Mouse (Mus musculus) heart, embryonic 16.5 days (tissue): ENCODE results near the gene Rpl31. TPM values are rescaled to one million over a fixed set of nuclear protein-coding genes. Genes with fewer than 3 reads are reported as not detected.

Source experiments
- ATAC-seq: fragments of 200-750 bp; cut with Nextera tagmentation; replicated peaks from 2 replicates; pipeline ENCODE4 v1.8.0; 2017; ENCODE audit warnings: moderate number of reproducible peaks; ENCODE audit not compliant: insufficient read depth, low FRiP score; ENCODE audit errors: extremely low read depth
- H3K27ac ChIP-seq: fragments of 300-500 bp; sonication (generic); 2 replicates; pipeline ENCODE4 v1.5.1; 2014; ENCODE audit warnings: mild to moderate bottlenecking, low read length, control low read depth, moderate library complexity
- H3K27me3 ChIP-seq: fragments of 300-500 bp; sonication (generic); 2 replicates; pipeline ENCODE4 v1.6.1; 2014; ENCODE audit warnings: low read length, mixed read lengths; ENCODE audit not compliant: control insufficient read depth, insufficient read depth
- H3K36me3 ChIP-seq: fragments of 300-500 bp; sonication (generic); 2 replicates; pipeline ENCODE4 v1.6.1; 2014; ENCODE audit not compliant: control insufficient read depth, insufficient read depth
- H3K4me1 ChIP-seq: fragments of 300-500 bp; sonication (generic); 2 replicates; pipeline ENCODE4 v1.6.1; 2014; ENCODE audit warnings: low read length, mixed read lengths; ENCODE audit not compliant: control insufficient read depth, insufficient read depth
- H3K4me2 ChIP-seq: fragments of 300-500 bp; sonication (generic); 2 replicates; pipeline ENCODE4 v1.6.1; 2014; ENCODE audit warnings: low read depth, mild to moderate bottlenecking, control low read depth, low read length
- H3K4me3 ChIP-seq: fragments of 300-500 bp; sonication (generic); 2 replicates; pipeline ENCODE4 v1.5.1; 2014; ENCODE audit warnings: mild to moderate bottlenecking, control low read depth, low read length
- H3K9ac ChIP-seq: fragments of 300-500 bp; sonication (generic); 2 replicates; pipeline ENCODE4 v1.6.1; 2014; ENCODE audit warnings: low read length, control low read depth
- H3K9me3 ChIP-seq: fragments of 300-500 bp; sonication (generic); replicated peaks from 2 replicates; pipeline ENCODE4 v1.6.1; 2016; ENCODE audit warnings: low read length; ENCODE audit not compliant: control insufficient read depth
- WGBS: fragments of 180-500 bp; shearing (Covaris S2); extraction: QIAGEN DNeasy Blood & Tissue Kit; methylation state at CpG from one replicate; pipeline ENCODE4 v1.1.7; 2014; 5-methylcytosine and 5-hydroxymethylcytosine counted together
- polyA plus RNA-seq: library from polyadenylated mRNA; unstranded; fragments of >200 nt; fragmentation: Nextera tagmentation; extraction: Ambion mirVana; gene quantifications from 2 replicates; pipeline ENCODE4 v1.2.1, GENCODE M21; 2015

Gene Rpl31
- polyA plus RNA-seq, 1 experiment from 2014 or later, result 254 TPM

DNA sequence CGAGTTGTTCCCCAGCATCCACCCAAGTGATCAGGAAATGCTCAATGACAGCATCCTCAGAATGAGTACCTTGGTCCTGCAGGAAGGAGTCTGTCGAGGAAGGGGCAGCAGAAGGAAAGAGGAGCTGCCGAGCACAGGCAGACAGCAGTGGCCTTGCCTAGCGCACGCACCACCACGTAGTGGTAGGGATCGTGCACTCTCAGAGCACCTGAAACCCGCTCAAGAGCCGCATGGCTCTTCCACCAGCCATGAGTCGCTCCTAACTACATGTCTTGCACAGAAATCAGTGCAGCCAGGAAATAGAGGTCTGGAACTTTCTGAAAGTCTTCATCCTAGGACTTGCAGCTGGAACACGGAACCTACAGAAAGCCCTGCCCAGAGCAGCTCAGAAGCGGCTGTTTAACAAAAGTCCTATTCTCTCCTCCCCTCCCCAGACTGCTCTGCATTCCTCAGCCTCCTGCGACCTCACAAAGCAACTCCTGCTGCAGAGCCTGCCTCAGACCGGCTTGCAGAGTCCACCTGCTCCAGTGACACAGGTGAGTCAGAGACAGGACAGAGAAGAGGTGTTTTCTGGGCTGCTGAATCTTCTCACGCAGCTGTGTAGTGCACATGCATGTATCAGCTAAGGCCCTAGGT lies 32.0 kb upstream of the Rpl31 start:
- Histone ChIP-seq H3K27me3 (peaks cover 5% of the 10 kb centered on the region; the same call in 1 of the 2 replicates), H3K4me2 (peak overlapping the region; percentile 6; the same call in 1 of the 2 replicates), H3K4me1 (peaks cover 29% of the 10 kb centered on the region), H3K4me3 (no peak overlapping the region), H3K36me3 (no peaks in the 10 kb centered on the region), H3K27ac (no peak overlapping the region), H3K9ac (peak overlapping the region; percentile 22; the same call in 1 of the 2 replicates), H3K9me3 (no peaks in the 10 kb centered on the region)
- 39% methylated on average over 15 of the region's 15 CpGs for WGBS
- no peak for ATAC-seq

DNA sequence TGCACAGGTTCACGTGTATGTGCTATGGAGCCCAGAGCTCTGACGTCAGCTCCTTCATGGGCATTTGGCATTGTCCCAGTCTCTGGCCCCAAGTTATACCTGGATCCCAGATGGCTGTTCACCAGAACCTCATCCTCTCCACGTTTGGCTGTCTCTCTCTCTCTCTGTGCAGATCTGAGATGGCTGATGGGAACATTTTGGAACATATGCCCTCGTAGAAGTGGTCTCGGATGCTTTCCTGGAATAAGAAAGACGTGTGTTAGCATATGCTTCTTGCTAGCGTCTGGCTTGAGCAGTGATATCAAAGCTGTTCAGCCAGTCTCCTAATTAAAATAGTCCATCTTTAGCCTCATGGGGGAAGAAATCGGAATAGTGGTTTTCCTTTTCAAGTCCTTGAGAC lies 30.9 kb upstream of the Rpl31 start:
- no peak overlapping the region for H3K4me2 ChIP-seq
- H3K27ac ChIP-seq, result no peak overlapping the region
- ATAC-seq, result no peak
- H3K9ac ChIP-seq, result no peak overlapping the region
- 81% methylated on average over 8 of the region's 8 CpGs for WGBS
- peaks cover 19% of the 10 kb centered on the region for H3K4me1 ChIP-seq
- H3K4me3 ChIP-seq, result no peak overlapping the region
- no peaks in the 10 kb centered on the region for H3K36me3 ChIP-seq
- peaks cover 5% of the 10 kb centered on the region; the same call in 1 of the 2 replicates for H3K27me3 ChIP-seq
- no peaks in the 10 kb centered on the region for H3K9me3 ChIP-seq

DNA sequence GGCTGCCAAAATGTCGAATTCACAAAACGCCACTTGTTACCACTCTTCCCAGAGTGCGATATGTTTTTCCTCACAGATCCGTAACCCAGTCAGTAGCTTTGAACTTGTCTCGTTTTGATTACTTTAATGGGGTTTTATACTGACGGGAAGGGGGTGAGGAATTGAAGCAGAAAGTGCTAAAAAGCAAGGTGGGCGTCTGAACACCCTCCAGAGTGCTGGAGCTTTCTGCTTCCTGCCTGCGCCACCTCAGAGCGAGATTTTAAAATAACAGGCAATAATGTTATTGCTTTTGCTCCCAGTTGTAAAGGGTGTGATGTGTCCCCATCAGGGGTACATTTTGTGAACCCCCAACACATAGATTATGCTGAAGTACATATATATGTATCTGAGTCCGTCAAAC lies 28.8 kb upstream of the Rpl31 start:
- Histone ChIP-seq H3K27me3 (peaks cover 5% of the 10 kb centered on the region; the same call in 1 of the 2 replicates), H3K36me3 (no peaks in the 10 kb centered on the region)
- 73% methylated on average over 10 of the region's 10 CpGs for WGBS

DNA sequence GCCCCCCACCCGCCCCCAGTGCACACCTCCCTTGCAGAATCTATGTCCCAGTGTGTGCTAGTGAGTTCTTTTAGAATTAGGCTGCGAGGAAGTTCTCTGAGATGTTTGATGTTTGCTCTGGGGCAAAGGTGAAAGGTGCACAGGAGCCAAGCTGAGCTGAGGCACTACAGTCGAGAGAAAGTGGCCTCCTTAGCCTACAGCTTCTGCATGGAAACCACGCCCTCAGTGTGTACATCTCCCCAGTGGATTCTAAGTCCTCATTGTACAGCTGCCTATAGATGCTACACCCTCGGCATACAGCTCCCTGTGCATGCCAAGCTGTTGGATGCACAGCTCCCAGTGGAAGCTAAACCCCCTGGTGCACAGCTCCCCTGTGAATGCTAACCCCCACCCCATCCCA lies 28.2 kb upstream of the Rpl31 start:
- Histone ChIP-seq H3K27me3 (peaks cover 5% of the 10 kb centered on the region; the same call in 1 of the 2 replicates), H3K9me3 (no peaks in the 10 kb centered on the region), H3K4me2 (no peak overlapping the region), H3K36me3 (no peaks in the 10 kb centered on the region), H3K27ac (no peak overlapping the region), H3K9ac (no peak overlapping the region), H3K4me1 (peaks cover 15% of the 10 kb centered on the region), H3K4me3 (no peak overlapping the region)
- WGBS, result 51% methylated on average over 5 of the region's 5 CpGs
- ATAC-seq, result no peak

More for the DNA sequence above, 28.8 kb upstream of the Rpl31 start:
- Histone ChIP-seq H3K9me3 (no peaks in the 10 kb centered on the region), H3K9ac (no peak overlapping the region), H3K4me1 (peaks cover 15% of the 10 kb centered on the region), H3K4me3 (no peak overlapping the region), H3K27ac (no peak overlapping the region), H3K4me2 (no peak overlapping the region)
- ATAC-seq, result no peak

DNA sequence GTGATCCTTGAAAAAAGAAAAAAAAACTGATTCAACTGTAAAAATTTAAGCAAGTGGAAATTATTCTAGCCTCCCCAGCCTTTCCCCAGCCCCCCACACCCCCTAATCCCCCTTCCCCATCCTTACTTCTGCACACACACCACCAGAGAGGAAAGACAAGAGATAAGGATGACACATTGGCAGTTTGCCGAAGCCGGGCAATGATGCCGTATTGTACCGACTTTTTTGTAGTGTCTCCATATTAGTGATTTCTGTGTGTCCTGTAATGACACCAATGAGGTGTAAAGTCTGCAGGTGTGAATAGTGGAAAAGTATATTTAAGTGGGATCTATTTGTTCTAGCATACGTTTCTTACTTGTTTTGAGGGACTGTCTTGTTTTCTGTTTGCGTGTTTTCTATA lies 27.5 kb upstream of the Rpl31 start:
- Histone ChIP-seq H3K9ac (no peak overlapping the region), H3K27ac (no peak overlapping the region), H3K4me2 (no peak overlapping the region), H3K4me3 (no peak overlapping the region), H3K36me3 (no peaks in the 10 kb centered on the region), H3K4me1 (peaks cover 15% of the 10 kb centered on the region), H3K9me3 (no peaks in the 10 kb centered on the region), H3K27me3 (peaks cover 5% of the 10 kb centered on the region; the same call in 1 of the 2 replicates)
- 36% methylated on average over 6 of the region's 6 CpGs for WGBS
- ATAC-seq, result no peak

DNA sequence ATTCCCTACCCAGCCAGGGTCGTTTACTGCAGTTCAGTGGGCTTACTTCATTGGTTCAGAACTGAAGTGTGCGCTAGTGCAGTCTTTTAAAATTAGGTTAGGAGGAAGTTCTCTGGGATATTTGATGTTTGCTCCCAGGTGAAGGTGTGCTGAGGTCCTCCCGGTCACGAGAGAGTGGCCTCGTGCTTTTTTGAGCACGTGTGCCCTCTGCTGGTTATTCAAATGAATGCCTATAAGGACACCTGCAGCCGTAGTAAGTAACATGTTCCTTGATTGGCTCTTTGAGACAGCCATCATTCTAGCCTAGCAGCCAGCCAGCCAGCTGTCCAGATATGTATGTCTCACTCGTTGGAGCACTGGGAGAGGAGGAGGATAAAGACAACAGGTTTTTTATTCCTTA lies 27.0 kb upstream of the Rpl31 start:
- no peak overlapping the region for H3K27ac ChIP-seq
- WGBS, result 18% methylated on average over 8 of the region's 8 CpGs
- H3K36me3 ChIP-seq, result no peaks in the 10 kb centered on the region
- peaks cover 13% of the 10 kb centered on the region for H3K4me1 ChIP-seq
- peaks cover 5% of the 10 kb centered on the region; the same call in 1 of the 2 replicates for H3K27me3 ChIP-seq
- ATAC-seq, result peak; percentile 53; the same call in 1 of the 2 replicates
- no peaks in the 10 kb centered on the region for H3K9me3 ChIP-seq
- no peak overlapping the region for H3K4me2 ChIP-seq
- no peak overlapping the region for H3K9ac ChIP-seq
- H3K4me3 ChIP-seq, result no peak overlapping the region

DNA sequence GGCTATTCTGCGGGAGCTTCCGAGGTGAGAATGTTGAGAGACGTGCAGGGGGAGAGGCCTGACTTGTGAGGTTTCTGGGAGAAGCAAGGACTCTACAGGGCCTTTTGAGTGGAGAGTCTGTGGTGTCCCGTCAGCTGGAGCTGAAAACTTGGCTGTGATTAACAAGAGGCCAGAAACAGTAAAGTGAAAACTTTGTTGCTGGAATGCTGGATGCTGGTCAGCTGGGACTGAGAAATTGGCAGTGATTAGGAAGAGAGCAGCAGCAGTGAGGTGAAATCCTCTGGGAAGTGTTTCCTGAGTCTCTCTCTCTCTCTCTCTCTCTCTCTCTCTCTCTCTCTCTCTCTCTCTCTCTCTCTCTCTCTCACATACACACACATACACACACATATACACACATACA lies 25.8 kb upstream of the Rpl31 start:
- 75% methylated on average over 4 of the region's 4 CpGs for WGBS
- H3K27ac ChIP-seq, result no peak overlapping the region
- no peaks in the 10 kb centered on the region for H3K9me3 ChIP-seq
- H3K36me3 ChIP-seq, result no peaks in the 10 kb centered on the region
- no peak overlapping the region for H3K9ac ChIP-seq
- peaks cover 3% of the 10 kb centered on the region; the same call in 1 of the 2 replicates for H3K4me1 ChIP-seq
- ATAC-seq, result no peak
- H3K4me3 ChIP-seq, result no peak overlapping the region
- peaks cover 7% of the 10 kb centered on the region; the same call in 1 of the 2 replicates for H3K27me3 ChIP-seq
- no peak overlapping the region for H3K4me2 ChIP-seq

DNA sequence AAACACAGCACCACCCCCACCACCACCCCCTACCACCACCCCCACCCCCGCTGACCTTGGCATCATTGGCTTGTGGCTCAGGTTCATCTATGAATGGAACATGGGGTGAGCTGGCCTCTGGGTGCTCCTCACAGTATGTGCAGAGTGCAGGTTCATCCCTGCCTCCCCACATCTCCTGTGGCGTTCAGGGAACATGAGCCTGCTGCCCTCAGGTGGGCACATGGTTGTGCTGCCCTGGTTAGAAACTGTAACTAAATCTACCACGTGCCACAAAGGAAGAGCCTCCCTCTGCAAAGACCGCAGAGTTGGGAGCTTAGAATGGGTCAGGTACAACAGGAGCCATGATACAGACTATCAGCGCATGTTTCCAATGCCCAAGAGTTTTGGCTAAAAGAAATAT lies 24.4 kb upstream of the Rpl31 start:
- Histone ChIP-seq H3K4me2 (no peak overlapping the region), H3K9me3 (no peaks in the 10 kb centered on the region), H3K36me3 (peaks cover 6% of the 10 kb centered on the region), H3K27ac (no peak overlapping the region), H3K27me3 (peaks cover 7% of the 10 kb centered on the region; the same call in 1 of the 2 replicates), H3K9ac (no peak overlapping the region), H3K4me1 (peaks cover 3% of the 10 kb centered on the region; the same call in 1 of the 2 replicates), H3K4me3 (no peak overlapping the region)
- ATAC-seq, result no peak
- WGBS, result 82% methylated on average over 5 of the region's 5 CpGs

DNA sequence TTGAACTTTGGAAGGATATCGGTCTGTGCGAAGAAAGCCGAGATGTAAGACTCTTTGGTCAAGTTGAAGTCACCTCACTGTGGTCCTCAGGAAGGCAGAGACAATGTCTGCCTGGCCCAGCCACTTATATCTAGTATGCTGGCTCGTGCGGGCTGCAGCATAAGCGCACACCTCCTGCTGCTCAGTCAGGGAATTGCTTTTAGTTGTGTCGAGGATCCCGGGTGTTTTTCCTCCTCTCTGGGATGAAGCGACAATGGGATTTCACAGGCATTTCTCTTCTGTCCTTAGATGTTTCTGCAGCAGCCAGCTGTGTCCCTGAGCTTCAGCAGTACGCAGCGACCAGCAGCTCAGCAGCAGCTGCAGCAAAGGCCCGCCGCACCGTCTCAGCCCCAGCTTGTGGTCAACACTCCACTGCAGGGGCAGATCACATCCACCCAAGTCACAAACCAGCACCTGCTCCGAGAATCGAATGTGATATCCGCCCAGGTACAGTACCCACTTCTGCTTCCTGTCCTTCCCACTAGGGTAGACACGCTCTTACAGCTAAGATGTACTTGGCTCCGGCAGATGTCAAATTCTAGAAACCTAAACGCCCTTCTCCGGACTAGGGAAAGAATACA lies 22.6 kb upstream of the Rpl31 start:
- H3K9me3 ChIP-seq, result no peaks in the 10 kb centered on the region
- H3K9ac ChIP-seq, result no peak overlapping the region
- 0 out of 2 replicates have a peak, but pooled peaks cover 2% of the 10 kb centered on the region for H3K27me3 ChIP-seq
- WGBS, result 51% methylated on average over 21 of the region's 21 CpGs
- H3K27ac ChIP-seq, result no peak overlapping the region
- no peaks in the 10 kb centered on the region for H3K4me1 ChIP-seq
- H3K4me2 ChIP-seq, result no peak overlapping the region
- peaks cover 7% of the 10 kb centered on the region for H3K36me3 ChIP-seq
- ATAC-seq, result no peak
- H3K4me3 ChIP-seq, result no peak overlapping the region
